Mouse (Mus musculus) C2C12 (cell line): ENCODE data around the gene Arhgef5. TPM values are rescaled to one million over a fixed set of nuclear protein-coding genes. Genes with fewer than 3 reads are reported as not detected.

Experiments
- H3K27me3 ChIP-seq: one replicate; pipeline ENCODE4 v1.6.1; 2011; ENCODE audit not compliant: control insufficient read depth, insufficient read depth, insufficient read length
- H3K36me3 ChIP-seq: one replicate; pipeline ENCODE4 v1.6.1; 2011; ENCODE audit not compliant: control insufficient read depth, insufficient read depth
- H3K4me3 ChIP-seq: one replicate; pipeline ENCODE4 v1.5.1; 2011; ENCODE audit warnings: mild to moderate bottlenecking, control low read depth; ENCODE audit not compliant: poor library complexity, insufficient read depth, severe bottlenecking
- H3K79me2 ChIP-seq: one replicate; pipeline ENCODE4 v1.6.1; 2011; ENCODE audit not compliant: control insufficient read depth, insufficient read depth
- H3K79me3 ChIP-seq: one replicate; pipeline ENCODE4 v1.6.1; 2011; ENCODE audit warnings: low read depth, control low read depth
- H3ac ChIP-seq: one replicate; pipeline ENCODE3; 2011; ENCODE audit warnings: low read depth; ENCODE audit not compliant: control insufficient read depth, insufficient read length
- CEBPB ChIP-seq: IDR thresholded peaks from one replicate; pipeline ENCODE4 v1.6.1; 2011; ENCODE audit warnings: low read depth, mild to moderate bottlenecking, control low read depth, moderate library complexity
- CTCF ChIP-seq: IDR thresholded peaks from one replicate; pipeline ENCODE4 v1.5.1; 2011; ENCODE audit not compliant: control insufficient read depth, insufficient read depth, insufficient read length
- FOSL1 ChIP-seq: IDR thresholded peaks from one replicate; pipeline ENCODE4 v1.8.0; 2011; ENCODE audit warnings: mild to moderate bottlenecking, low read length; ENCODE audit not compliant: poor library complexity, insufficient read depth, severe bottlenecking
- MAX ChIP-seq: IDR thresholded peaks from one replicate; pipeline ENCODE4 v1.6.1; 2011; ENCODE audit warnings: mild to moderate bottlenecking, control low read depth
- MYOD1 ChIP-seq: IDR thresholded peaks from one replicate; pipeline ENCODE4 v1.6.1; 2011; ENCODE audit warnings: low read depth; ENCODE audit not compliant: control insufficient read depth, insufficient read length
- MYOG ChIP-seq: IDR thresholded peaks from one replicate; pipeline ENCODE4 v1.6.1; 2011; ENCODE audit not compliant: control insufficient read depth, insufficient read length; ENCODE audit errors: extremely low read depth
- USF1 ChIP-seq: IDR thresholded peaks from one replicate; pipeline ENCODE4 v1.6.1; 2011; ENCODE audit warnings: low read depth, mild to moderate bottlenecking, control low read depth, moderate library complexity
- polyA plus RNA-seq: library from polyadenylated mRNA; unstranded; fragments of >200 nt; fragmentation: generic; extraction: Trizol; gene quantifications from one replicate; pipeline ENCODE4 v1.2.1, GENCODE M21; 2012; ENCODE audit warnings: missing spikeins

Arhgef5 gene
- polyA plus RNA-seq, 1 experiment, result 9.3 TPM

GRCm38 (mm10) chr6:43260756-43261155 lies 4.6 kb upstream of the Arhgef5 start:
- Histone ChIP-seq H3K27me3 (no peaks in the 10 kb centered on the region), H3K4me3 (no peak overlapping the region), H3K79me3 (no peaks in the 10 kb centered on the region), H3ac (no peak overlapping the region), H3K36me3 (no peaks in the 10 kb centered on the region), H3K79me2 (peaks cover 5% of the 10 kb centered on the region)
- TF ChIP-seq FOSL1, result no peak
- no peak for TF ChIP-seq USF1
- TF ChIP-seq MAX, result no peak
- TF ChIP-seq CEBPB, result no peak
- no peak for TF ChIP-seq MYOG
- TF ChIP-seq CTCF, result no peak
- no peak for TF ChIP-seq MYOD1

DNA sequence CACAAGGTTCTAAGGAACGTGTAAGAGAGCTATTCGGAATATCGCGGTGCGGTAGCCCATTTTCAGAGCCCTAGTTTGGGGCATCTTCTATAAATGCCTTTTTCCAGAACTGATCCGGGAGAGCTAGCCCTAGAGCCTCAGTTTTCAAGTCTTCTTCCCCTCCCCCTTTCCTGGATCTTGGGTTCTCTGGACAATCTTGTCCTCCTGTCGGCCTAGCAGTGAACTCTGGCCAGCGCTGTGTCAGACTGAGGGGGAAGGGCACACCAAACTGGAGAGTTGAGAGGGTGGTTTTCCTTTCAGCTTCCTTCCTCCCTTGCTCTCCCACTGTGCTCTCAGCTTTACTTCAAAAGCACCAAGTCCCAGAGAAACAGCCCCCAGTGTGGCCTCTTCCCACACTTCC lies 974 bp downstream of the Arhgef5 start:
- Histone ChIP-seq H3K36me3 (no peaks in the 10 kb centered on the region), H3K27me3 (no peaks in the 10 kb centered on the region), H3K79me2 (peaks cover 59% of the 10 kb centered on the region), H3K79me3 (peaks cover 21% of the 10 kb centered on the region), H3ac (no peak overlapping the region), H3K4me3 (peak overlapping the region; percentile 53)
- no peak for TF ChIP-seq FOSL1
- TF ChIP-seq USF1, result no peak
- TF ChIP-seq MAX, result no peak
- TF ChIP-seq MYOG, result no peak
- TF ChIP-seq CEBPB, result no peak
- TF ChIP-seq MYOD1, result no peak
- TF ChIP-seq CTCF, result no peak

GRCm38 (mm10) chr6:43272597-43272996 lies 7.2 kb downstream of the Arhgef5 start:
- H3K79me3 ChIP-seq, result peaks cover 15% of the 10 kb centered on the region
- peaks cover 47% of the 10 kb centered on the region for H3K79me2 ChIP-seq
- TF ChIP-seq USF1, result no peak
- TF ChIP-seq FOSL1, result no peak
- no peak for TF ChIP-seq MYOD1
- TF ChIP-seq CEBPB, result no peak
- no peak for TF ChIP-seq MYOG
- TF ChIP-seq CTCF, result no peak
- TF ChIP-seq MAX, result no peak
- no peaks in the 10 kb centered on the region for H3K27me3 ChIP-seq
- no peak overlapping the region for H3ac ChIP-seq
- peaks cover 37% of the 10 kb centered on the region for H3K36me3 ChIP-seq
- no peak overlapping the region for H3K4me3 ChIP-seq

DNA sequence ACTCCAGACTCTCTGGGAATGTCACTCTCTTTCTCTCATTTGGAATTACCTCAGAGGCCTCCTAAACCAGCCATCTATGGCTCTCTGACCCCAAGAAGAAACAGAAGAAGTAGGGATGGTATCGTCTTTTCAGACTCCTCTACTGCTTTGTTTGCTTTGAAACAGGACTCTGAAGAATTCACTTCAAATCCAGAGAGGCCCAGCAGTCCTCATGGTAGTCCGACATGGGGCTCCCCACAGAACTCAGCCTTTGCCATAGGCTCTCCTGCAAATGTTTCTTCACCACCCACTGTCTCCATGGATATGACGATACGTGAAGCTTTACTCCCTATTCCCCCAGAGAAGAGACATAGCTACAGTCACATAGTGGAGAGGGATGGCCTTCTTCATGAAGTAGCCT lies 8.7 kb downstream of the Arhgef5 start:
- TF ChIP-seq MYOD1, result no peak
- TF ChIP-seq CEBPB, result no peak
- no peak for TF ChIP-seq MYOG
- TF ChIP-seq USF1, result no peak
- no peak for TF ChIP-seq MAX
- no peak for TF ChIP-seq CTCF
- no peak for TF ChIP-seq FOSL1
- Histone ChIP-seq H3K79me3 (peaks cover 15% of the 10 kb centered on the region), H3K27me3 (no peaks in the 10 kb centered on the region), H3K79me2 (peaks cover 34% of the 10 kb centered on the region), H3ac (no peak overlapping the region), H3K4me3 (no peak overlapping the region), H3K36me3 (peaks cover 43% of the 10 kb centered on the region)

DNA sequence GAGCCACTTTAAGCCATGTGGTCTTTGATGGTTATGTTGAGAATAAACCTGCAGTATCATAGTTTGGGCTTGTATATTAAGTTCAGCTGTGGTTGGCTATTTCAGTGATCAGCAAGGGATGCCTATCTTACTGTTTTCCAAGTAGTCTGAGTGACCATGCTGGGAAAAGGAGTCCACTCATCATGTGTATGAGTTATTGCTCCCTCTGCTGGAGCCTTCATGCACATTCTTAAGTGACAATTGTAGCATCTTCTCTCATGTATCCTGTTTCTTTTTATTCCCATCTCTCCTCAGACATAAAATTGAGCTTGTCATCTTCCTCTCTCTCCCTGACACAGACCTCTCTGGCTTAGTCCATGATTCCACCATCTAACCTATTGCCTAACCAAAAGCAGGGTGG lies 12.9 kb downstream of the Arhgef5 start:
- H3K4me3 ChIP-seq, result no peak overlapping the region
- TF ChIP-seq CTCF (peak; percentile 15), USF1 (no peak)
- H3K36me3 ChIP-seq, result peaks cover 66% of the 10 kb centered on the region
- no peaks in the 10 kb centered on the region for H3K79me2 ChIP-seq
- H3K79me3 ChIP-seq, result no peaks in the 10 kb centered on the region
- H3ac ChIP-seq, result no peak overlapping the region
- no peaks in the 10 kb centered on the region for H3K27me3 ChIP-seq

GRCm38 (mm10) chr6:43280481-43280880 lies 15.1 kb downstream of the Arhgef5 start:
- H3K27me3 ChIP-seq, result no peaks in the 10 kb centered on the region
- H3K4me3 ChIP-seq, result no peak overlapping the region
- H3ac ChIP-seq, result no peak overlapping the region
- H3K36me3 ChIP-seq, result peaks cover 63% of the 10 kb centered on the region
- TF ChIP-seq CTCF (no peak), MYOD1 (no peak), CEBPB (no peak), MAX (no peak), FOSL1 (no peak), MYOG (no peak), USF1 (no peak)
- no peaks in the 10 kb centered on the region for H3K79me3 ChIP-seq
- no peaks in the 10 kb centered on the region for H3K79me2 ChIP-seq
